Mouse (Mus musculus) fibroblast of lung, adult 2 months (primary cell): ENCODE measurements at regions not wholly inside any gene's neighbourhood (a gene's known extent, or its start where the extent isn't known, plus 50 kb on each side); places are given as distances from the start of the nearest gene placed in this dataset.
A peak's percentile ranks its signal among the peaks of the same experiment; 100 is the strongest.

Experiments
- DNase-seq: peaks from one replicate; pipeline ENCODE4 v3.0.0-alpha.2; 2011; ENCODE audit warnings: low read depth

- no peak for DNase-seq
Measured at GRCm38 (mm10) chr8:109151711-109152110, 342.1 kb upstream of the Pmfbp1 start.

DNA sequence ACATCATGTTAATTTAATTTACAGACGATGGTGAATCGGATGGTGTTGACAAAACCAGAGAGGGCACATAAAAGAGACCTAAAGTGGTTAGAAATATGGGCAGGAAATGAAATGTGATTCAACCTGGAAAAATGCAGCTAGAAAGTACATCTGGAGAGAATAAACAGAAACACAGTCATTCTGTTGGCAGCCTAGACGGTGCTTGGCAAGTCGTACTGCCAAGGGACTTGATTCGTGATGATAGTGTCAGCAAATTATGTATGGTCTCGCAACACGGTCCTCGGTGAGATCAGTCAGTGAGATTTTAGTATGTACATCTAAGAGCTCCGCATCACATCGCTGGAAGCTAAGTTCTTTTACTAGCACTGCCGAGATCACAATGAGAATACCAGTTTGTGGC is 338.3 kb upstream of the Pmfbp1 start:
- DNase-seq, result peak; percentile 90

DNA sequence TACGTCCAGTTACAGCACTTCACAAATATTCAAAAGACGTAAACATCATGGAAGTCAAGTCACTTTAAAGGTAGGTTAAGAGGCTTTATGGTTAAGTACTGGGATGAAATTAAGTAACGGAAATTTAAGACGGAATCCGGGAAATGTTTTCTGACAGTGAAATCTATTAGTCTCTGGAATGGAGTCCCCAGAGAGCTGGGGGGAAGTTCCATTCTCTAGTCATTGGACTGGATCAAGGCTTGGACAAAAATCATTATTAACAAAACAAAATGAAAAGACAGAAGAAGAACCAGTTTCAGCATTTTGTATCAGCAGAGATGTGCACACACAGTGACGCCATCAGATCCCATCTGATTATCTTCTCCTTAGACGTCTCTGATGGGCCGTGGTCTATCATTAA is 337.8 kb upstream of the Pmfbp1 start:
- DNase-seq, result no peak

DNA sequence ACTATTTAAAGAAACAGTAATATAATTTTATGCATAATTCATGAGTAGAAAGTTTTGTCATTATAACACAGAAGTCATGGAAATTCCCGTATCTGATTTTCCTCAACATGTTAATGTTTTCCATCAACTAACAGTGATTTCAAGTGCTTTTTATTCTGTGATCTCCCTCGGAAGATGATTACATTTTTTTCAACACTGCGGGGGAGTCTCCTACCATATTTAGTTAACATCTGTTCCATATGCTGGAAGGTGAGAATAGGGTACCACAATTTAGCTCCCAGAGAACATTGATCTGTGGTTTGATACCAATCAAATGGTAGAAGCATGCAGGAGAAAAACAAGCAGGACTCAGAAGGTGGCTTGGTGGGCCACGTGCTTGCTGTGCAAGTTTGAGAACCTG is 321.1 kb upstream of the Pmfbp1 start:
- no peak for DNase-seq

GRCm38 (mm10) chr8:109185558-109186198 is 308.1 kb upstream of the Pmfbp1 start:
- DNase-seq, result peak; percentile 68

DNA sequence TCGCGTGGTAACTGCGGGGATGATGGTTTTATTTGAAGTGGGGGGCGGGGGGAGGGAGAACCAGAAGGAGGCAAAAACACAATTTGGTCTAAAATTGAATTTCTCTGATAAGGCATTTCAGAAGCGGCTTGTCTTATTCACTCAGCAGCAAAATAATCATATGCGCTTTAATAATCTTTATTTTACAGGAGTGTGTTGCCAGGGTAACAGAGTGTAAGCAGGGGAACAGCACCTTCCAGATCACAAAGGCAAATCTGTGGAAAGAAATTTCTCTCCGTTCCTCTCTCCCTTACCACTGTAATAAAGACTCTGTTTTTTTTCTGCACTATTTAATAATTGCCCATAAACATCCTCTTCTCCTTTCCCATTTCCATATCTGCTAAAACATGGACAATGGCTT is 306.2 kb upstream of the Pmfbp1 start:
- no peak for DNase-seq

DNA sequence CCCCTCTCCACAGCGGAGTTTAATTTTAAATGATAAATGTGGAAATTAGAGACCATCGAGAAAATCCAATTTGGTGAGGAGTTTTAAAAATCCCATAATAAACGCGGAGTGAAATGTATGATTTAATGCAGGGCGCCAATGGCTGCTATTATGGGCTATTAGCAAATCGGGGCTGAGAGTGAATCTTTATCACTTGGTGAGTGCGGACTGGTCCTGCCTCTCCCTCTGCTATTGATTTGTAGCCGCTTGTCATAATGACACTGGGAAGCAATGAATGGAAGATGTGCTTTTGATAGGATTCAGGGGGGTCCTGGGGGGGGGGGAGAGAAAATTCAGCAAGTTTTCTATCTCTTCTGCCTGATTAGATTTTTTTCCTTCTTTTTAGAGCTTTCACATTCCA is 279.6 kb upstream of the Pmfbp1 start:
- DNase-seq, result no peak

DNA sequence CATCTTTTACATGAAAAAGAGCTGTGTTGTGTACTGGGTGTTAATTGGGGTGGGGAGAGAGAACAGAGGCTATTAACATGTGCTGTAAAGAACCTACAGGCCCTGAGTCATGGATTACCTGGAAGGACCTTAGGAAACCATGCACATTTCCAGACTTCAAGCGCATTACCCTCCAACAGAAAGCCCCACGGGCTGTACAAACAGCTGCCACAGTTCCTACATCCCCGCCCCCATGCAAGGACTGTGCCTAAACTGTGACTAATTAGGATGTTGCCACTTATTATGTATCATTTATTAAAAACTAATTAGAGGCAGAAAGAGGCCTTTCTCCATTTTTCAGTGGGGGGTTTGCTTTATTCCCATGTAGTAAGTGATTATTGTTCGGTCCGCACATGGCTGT is 277.5 kb upstream of the Pmfbp1 start:
- no peak for DNase-seq

DNA sequence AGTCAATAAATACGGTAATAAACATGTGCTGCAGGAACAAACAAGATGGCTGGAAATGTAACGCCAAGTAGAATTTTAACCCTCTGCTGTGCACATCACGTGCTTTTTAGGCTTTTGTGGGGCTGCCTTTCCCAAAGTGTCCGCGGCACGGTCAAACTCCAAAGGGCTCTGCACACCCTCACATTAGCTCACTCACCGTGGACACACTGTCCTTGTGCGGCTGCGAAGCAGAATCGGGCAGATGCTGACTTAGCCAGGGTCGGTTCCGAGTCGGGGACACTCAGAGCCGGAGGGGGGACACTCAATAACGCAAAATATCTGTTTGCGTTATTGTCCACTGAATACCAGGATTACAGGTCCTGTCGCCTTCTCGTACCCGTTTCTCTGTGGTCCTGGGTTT is 276.5 kb upstream of the Pmfbp1 start:
- DNase-seq, result no peak

GRCm38 (mm10) chr8:109232281-109233234 is 261.3 kb upstream of the Pmfbp1 start:
- no peak for DNase-seq

GRCm38 (mm10) chr8:109245526-109245925 is 248.3 kb upstream of the Pmfbp1 start:
- DNase-seq, result no peak

DNA sequence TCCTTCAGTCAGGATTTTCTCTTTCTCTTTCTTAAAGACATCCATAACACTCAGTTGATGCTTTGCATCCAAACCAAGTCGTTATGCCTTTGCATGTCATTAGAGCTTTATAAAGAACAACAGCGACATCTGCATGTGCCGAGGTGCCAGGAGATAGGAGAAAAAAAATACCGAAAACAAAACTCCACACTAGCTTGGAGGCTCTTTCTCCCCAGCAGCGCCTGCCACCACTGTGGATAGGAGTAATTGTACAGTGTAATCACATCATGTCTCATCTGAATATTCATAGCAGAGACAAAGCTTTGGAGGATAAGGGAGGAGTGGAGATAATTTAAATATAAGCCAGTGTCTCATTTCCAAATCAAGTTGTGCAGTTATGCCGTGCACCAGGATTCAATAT is 246.0 kb upstream of the Pmfbp1 start:
- DNase-seq, result no peak

DNA sequence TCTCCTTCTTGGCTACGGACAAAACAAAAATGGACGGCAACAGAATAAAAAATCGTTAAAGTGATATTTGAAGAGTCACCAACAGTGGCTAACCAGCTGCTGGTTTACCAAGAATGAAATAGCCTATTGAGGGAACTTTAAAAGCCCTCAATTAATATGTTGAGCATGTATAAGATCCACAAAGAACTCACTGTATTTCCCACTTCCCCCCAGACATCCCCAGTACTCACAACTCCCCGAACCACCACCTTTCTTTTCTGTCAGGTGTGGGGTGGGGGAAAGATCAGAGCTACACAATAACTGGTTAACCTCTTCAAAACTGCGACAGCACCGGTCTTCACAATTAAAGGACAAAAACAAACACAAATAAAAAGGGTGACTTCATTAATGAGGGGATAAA is 245.5 kb upstream of the Pmfbp1 start:
- DNase-seq, result no peak

DNA sequence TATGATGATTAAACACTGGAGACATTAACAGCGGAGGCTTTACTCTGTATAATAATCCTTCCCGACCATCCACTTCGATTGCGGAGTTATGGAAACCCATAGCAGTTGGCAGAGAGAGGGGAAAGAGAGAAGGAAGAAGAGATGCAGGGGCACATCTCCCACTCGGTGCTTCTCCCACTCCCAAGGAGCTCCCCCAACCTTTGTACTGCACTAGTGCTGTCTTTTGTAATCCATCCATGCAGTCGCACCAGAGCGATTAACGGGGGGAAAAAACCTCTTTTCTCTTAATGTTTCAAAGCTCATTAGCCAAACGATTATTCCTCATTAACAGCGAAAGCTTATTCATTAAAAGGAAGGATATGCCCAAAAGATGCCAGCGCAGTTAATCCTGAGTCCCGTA is 244.6 kb upstream of the Pmfbp1 start:
- no peak for DNase-seq

- no peak for DNase-seq
Measured at GRCm38 (mm10) chr8:109249691-109250090, 244.1 kb upstream of the Pmfbp1 start.

DNA sequence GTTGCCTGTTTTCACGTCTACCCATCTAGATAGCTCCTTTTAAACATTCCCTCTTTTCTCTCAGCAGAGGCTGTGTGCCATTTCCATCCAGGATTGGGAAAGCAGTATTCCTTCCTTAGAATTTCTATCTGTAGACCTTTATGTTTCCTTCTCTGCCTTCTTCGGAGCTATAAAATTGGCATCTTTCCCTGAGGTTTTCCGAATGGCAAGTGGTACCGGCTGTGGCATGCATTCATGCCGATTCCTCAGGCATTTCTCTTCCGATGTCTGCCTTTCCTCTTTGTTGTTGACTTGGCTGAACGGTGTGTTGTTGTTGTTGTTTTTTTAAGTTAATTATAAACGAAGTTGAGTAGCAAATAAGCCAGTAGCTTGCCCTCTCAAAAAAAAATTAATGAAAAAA is 243.3 kb upstream of the Pmfbp1 start:
- DNase-seq, result no peak

GRCm38 (mm10) chr8:109251360-109251798 is 242.4 kb upstream of the Pmfbp1 start:
- DNase-seq, result no peak

GRCm38 (mm10) chr8:109252404-109252803 is 241.4 kb upstream of the Pmfbp1 start:
- DNase-seq, result peak; percentile 14

GRCm38 (mm10) chr8:109279129-109279528 is 214.7 kb upstream of the Pmfbp1 start:
- peak; percentile 26 for DNase-seq

DNA sequence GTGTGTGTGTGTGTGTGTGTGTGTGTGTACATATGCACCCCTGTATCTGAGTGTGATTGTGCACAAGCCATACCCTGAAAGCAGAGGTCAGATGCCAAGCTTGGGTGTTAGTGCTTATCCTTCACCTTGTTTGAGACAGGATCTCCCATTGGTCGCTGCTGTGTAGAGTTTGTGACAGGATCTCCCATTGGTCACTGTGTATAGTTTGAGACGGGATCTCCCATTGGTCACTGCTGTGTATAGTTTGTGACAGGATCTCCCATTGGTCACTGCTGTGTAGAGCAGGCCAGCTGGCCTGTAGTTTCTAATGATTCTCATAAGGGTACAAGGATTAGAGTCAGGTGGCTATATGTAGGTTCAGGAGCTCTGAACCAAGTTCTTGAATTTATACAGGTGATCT is 213.3 kb upstream of the Pmfbp1 start:
- DNase-seq, result no peak

- no peak for DNase-seq
Measured at GRCm38 (mm10) chr8:109281598-109281997, 212.2 kb upstream of the Pmfbp1 start.

DNA sequence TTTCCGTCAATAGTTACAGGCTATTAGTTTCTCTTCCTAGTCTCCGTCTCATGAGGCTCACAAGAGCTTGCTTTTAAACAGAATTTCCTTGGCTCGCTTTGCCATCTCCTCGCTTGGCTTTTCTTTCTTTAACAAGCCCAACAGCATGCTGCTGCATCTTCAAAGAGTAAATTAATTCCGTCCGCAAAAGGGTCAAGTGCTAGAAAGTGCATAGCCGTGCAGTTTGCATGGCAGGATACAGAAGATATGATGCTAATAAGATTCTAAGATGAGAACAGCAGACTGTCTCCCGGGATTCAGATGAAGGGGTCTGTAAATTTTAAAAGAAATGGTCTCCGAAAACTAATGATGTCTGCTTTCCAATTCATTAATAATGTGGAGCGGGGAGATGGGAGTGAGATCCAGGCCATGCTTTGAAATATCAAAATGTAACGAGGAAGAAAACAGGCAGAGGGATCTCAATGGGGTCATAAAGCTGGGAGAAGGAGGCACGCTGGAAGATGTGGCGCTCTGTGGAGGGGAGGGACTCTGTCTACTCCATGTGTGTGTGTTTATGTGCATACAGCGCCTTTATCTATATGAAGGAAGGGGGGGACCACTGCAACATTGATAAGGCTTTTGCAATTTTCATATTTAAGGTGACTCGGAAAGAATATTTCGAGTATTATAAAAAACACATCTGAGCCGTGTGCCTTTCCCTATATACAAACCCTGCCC is 183.0 kb upstream of the Pmfbp1 start:
- DNase-seq, result no peak
